Mouse (Mus musculus): ENCODE data around the gene Dlst.
"Not testable (repeated sequence)": the region's sequence is repeated elsewhere in the genome, so short reads cannot be mapped to it uniquely, and the experiment has no call there.

Gene Dlst

GRCm38 (mm10) chr12:85113917-85114316, 3.3 kb downstream of the Dlst start:
- no peak for DNase-seq (ENCODE audit: low read depth in 2 of 2, low spot score in 2 of 2)

DNA sequence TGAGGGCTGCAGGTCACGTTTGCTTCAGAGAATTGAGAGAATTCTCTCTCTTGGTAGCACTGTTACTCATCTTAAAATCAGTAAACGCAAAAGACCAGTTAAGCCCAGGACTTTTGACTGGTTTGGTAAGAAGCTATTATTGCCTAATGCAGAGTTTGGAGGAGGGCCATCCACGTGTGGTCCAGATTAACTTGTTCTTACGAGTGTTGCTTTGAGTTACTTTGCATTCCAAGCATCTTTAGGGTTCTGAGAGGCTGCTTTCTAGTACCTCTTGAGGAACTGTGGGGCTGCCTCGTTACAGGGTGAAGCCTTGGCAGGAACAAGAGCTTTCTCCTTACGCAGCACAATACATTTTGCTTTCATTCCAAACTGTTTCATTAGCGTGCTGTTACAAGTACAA, 5.0 kb downstream of the Dlst start:
- DNase-seq (ENCODE audit: low read depth in 2 of 2, low spot score in 2 of 2), result no peak

- DNase-seq (ENCODE audit: low read depth in 2 of 2, low spot score in 2 of 2), result no peak
These were observed 11.3 kb downstream of the Dlst start for GRCm38 (mm10) chr12:85121806-85122459.

GRCm38 (mm10) chr12:85123108-85123530, 12.5 kb downstream of the Dlst start:
- DNase-seq (ENCODE audit: low read depth in 2 of 2, low spot score in 2 of 2), result peak; percentile 15 to 35

DNA sequence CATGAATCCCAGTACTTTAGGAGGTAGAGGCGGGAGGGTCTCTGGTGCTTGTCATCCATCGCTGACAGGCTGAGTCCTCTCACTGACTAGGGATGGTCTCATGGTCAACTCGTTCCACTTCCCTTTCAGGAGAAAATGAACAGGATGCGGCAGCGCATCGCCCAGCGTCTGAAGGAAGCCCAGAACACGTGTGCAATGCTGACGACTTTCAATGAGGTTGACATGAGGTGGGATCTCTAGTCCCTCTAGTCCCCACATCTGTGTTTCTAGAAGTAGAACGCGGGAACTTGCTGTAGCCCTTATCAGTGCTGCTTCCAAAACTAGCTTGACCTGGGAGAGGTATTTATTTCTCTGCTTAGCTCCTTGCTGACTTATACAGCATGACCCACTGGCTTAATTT, 13.0 kb downstream of the Dlst start:
- DNase-seq (ENCODE audit: low read depth in 2 of 2, low spot score in 2 of 2), result no peak

GRCm38 (mm10) chr12:85124751-85125150, 14.1 kb downstream of the Dlst start:
- no peak for DNase-seq (ENCODE audit: low read depth in 2 of 2, low spot score in 2 of 2)

GRCm38 (mm10) chr12:85126986-85127603, 16.5 kb downstream of the Dlst start:
- no peak for DNase-seq (ENCODE audit: low read depth in 2 of 2, low spot score in 2 of 2)

GRCm38 (mm10) chr12:85129426-85129978, 18.9 kb downstream of the Dlst start:
- no peak for DNase-seq (ENCODE audit: low read depth in 2 of 2, low spot score in 2 of 2)

GRCm38 (mm10) chr12:85131361-85131760, 20.7 kb downstream of the Dlst start:
- no peak for DNase-seq (ENCODE audit: low read depth in 2 of 2, low spot score in 2 of 2)

DNA sequence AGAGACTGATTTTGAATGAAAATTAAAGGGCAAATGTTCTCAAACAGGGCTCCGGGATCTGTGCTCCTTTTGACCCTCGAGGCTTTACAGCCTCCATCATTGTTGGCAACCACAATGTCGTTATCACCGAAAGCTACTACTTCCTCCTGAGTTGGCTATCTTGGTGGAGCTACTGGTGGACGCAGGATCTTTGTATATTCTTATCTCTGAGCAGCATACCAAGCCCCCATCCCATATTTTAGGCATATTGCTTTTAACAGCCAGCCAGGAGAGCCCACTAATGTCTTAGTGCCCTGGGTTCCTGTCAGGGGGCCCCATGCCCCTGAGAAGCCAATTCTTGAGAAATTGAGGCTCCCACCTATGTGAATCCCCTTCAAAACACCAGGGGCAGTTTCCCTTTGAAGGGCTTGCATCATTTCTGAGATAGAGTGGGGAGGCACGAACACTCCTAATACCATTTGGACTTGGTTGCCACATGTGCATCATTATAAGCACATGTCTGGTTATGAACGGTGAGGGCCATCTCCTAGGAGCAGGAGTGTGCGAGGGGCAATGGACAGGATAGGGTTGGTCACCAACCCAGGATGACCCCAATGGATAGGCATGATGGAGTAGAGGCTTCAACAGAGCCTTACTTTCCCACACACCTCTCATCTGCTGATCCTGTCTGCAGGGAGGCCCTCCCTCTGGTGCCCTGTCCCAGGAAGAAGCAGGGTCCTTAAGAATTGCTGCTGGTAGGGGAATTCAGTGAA, 23.6 kb downstream of the Dlst start:
- DNase-seq (ENCODE audit: low read depth in 2 of 2, low spot score in 2 of 2), result no peak

DNA sequence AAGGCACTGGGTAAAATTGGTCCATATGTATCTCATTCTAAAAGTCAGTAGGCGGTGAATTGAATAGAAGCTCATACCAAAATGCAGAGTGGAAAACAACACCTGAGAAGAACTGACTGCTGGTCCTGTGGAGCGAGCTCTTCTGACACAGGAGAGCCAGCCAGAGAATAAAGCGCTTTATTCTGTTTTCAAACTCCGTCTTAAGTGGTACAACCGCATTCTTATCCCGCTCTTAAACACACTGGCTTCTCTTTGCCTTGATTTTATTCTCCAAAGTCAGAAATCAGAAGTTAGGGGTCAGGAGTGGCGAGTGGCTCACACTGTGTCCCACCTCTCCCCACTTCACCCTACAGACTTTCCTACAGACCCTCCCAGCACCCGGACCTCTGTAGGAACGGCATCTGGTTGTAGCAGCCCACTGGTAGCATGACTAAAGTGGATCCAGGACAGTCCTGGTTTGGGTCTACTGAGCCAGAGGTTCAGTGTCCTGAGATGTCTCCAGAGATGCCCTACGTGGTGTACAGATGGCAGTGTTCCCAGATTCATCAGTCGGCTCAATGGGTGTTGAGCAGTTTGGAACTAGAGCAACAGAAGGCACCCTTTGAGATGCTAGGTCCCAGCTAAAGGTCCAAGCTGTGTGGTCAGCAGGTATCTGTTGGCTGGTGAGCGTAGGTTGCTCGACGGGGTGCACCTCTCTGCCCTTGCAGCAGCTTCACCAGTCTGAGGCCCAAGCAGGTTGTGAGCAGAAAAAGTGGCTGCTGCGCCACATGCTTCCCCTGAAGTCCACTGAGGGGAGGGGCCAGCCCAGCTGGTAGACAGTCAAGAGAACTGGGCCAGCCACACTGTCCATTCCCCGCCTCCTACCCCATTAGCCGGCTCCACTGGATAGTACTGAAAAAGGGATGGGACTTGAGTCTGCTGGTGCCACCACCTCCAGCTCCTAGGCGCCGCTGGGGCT, 25.2 kb downstream of the Dlst start:
- no peak for DNase-seq (ENCODE audit: low read depth in 2 of 2, low spot score in 2 of 2)

GRCm38 (mm10) chr12:85136627-85137026, 26.0 kb downstream of the Dlst start:
- DNase-seq (ENCODE audit: low read depth in 2 of 2, low spot score in 2 of 2), result no peak

GRCm38 (mm10) chr12:85140036-85140701, 29.5 kb downstream of the Dlst start:
- peak in 1 of 2 experiments; percentile 33 for DNase-seq (ENCODE audit: low read depth in 2 of 2, low spot score in 2 of 2)

GRCm38 (mm10) chr12:85141096-85141495, 30.5 kb downstream of the Dlst start:
- DNase-seq (ENCODE audit: low read depth in 2 of 2, low spot score in 2 of 2), result no peak

- DNase-seq (ENCODE audit: low read depth in 2 of 2, low spot score in 2 of 2), result peak; percentile 69 to 78
These were observed 32.2 kb downstream of the Dlst start for GRCm38 (mm10) chr12:85142803-85143202.

- DNase-seq (ENCODE audit: low read depth in 2 of 2, low spot score in 2 of 2), result not testable (repeated sequence)
These were observed 33.6 kb downstream of the Dlst start for GRCm38 (mm10) chr12:85144276-85144675.

- DNase-seq (ENCODE audit: low read depth in 2 of 2, low spot score in 2 of 2), result no peak
These were observed 34.2 kb downstream of the Dlst start for GRCm38 (mm10) chr12:85144821-85145220.

DNA sequence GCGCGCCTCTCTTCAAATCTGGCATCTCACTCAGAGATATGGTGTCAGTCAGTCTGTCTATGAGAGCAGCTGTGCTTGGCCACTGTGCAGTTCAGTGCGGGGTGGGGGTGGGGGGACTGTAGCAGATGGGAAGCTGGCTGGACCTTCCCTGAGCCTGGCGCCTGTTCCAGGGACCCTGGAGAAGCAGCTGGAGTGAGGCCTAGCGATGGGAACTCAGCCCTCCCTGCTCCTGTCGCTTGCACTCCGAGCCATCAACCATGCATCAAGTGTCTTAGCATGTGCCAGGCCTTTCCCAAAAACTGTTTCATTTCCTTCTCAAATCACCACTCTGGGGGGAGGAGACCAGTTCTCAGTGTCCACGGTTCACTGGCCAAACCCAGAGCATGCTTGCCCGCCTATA, 35.0 kb downstream of the Dlst start:
- no peak for DNase-seq (ENCODE audit: low read depth in 2 of 2, low spot score in 2 of 2)

DNA sequence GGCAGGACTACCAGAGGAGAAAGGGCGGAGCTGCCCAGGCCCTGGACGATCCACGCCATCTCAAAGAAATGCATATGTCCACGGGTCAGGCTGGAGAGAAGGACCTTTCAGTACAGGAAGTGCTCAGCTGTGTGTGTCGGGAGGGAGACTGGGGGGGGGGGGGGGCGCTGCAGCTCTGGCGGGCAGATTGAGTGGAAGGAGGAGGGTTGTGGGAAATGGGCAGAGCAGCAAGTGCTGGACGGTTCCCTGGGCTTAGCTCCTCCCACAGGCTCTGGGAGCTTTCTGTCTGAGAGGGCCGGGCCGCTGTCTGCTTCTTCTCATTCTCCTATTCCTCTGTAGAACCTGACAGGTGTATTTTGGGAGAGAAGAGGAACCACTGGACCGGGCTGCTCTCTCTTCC, 35.7 kb downstream of the Dlst start:
- DNase-seq (ENCODE audit: low read depth in 2 of 2, low spot score in 2 of 2), result no peak

DNA sequence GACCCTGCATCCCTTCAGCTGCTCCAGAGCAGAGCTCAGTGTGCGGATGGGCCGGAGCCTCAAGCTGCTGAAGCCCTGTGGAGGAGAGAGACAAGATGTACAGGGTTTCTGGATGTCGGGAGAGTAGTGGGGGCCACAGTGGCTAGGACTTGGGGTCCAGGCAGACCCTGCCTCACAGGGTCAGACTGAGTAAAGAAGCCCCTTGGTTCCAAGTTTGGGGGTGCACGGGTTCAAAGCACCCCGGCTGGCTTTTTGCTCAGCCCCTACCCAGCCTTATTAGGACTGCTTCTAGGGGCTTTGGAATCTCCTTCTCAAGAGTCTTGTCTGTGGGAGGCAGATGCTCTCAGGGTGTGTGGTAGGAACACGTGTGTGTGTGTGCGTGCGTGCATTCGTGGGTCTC, 36.2 kb downstream of the Dlst start:
- no peak for DNase-seq (ENCODE audit: low read depth in 2 of 2, low spot score in 2 of 2)
